Mouse (Mus musculus): Measurements from ENCODE around the gene Ltb4r2.

Gene Ltb4r2

DNA sequence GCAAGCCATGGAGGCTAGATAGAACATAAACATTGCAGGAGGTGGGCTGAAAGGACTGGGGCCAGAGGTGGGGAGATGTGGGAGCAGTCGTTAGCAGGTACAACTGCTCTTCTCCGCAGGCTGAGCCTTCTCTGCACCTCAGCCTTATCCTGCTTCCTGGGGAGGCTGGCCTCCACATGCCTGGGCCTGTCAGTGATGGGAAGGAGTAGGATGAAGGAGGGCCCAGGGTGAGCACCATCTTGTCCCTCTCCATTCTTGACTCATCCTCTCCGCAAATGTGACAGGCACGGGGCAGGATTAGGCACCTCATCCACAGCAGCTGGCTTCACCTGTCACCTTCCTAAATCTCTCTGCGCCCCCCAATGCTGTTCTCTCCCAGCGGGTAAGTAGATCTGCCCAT lies at the start of gene Ltb4r2:
TSS of gene Ltb4r2 (plus strand) at position 266 of the 400 bp plus-strand sequence.
- no peak for DNase-seq

DNA sequence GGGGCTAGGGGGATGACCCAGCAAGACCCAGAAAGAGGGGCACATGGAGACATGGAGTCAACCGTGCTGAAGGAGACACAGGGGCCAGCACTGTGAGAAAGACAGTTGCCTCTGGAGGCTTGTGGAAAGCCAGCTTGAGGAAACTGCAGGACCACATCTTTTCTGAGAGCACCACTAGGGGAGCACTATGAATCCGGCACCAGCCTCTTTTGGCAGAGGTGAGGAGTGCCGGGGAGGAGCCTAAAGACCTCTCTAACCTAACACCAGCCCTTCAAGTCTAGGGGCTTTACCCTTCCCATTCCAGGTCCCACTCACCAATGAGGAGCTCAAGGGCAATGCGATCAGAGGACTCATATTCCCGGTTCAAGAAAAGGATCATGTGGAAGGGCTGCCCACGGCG lies 49.4 kb upstream of the Ltb4r2 start:
- DNase-seq = no peak

DNA sequence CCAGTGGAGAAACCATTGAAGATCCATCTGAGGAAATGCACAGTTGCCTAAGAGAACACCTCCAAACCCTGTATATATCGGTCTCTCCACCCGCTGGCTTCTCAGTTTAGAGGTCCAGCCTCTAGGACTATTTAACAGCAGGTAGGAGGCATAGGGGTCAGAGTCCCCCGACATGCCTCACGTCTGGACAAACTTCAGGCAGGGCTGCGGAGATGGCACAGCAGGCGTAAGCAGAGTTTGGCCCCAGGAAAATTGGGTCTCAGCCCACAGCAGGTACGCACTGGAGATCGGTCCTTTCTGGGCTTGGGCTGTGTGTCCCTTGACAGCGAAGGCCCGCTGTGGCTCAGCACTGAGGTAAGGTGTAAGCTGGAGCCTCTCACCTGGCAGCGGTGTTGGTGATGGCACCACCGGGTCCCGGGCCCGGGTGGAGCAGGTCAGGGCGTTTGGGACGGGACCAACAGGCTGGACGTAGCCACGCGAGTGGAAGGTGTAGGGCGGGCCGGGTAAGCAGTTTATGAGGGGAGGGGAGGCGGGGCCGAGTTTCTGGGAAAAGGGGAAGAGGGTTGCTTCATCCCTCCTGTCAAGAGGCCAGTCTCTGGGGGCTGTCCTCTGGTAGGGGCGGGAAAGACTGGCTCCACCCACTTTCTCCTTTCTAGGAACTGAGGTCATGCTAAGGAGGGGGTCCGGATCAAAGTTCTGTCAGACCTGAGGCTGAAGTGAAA lies 48.1 kb upstream of the Ltb4r2 start:
- DNase-seq = no peak

DNA sequence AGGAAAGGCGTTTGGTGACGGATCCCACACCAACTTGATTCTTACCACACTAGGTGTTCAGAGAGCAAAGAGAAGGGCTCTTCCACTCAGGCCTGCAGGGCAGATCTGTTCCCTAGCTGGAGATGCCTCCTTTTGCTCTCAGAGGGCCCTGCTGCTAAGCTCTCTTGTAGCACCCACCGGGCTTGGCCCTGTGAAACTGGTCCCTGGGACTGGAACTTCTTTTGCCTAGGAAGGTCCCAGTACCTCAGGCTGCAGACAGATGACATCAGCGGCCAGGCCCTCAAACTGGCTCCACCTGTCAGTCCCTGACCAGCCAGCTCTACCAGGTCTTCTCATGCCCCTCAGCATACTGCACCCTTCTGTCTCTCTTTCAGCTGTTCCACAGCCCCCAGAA lies 47.5 kb upstream of the Ltb4r2 start, which contains the start of gene Tgm1:
TSS of gene Tgm1 (minus strand) at position 198 of the 394 bp plus-strand sequence.
- no peak for DNase-seq

DNA sequence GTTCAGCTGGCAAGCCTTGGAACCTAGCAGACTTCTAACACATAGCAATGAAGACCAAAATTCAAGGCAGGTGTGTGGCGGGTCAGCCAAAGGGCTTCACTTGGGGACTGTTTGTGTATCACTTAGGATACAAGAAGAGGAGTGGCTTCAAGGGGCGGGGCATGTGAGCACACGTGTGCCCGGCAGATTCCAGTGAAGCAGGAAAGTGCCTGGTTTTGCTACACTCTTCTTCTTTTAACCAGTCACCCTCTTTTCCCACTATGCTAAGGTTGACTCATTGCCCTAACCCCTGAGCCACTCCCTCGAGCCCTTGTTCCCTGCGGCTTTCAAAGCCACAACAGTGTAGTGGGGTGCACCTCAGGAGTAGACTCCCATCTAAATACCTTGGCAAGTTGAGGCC lies 46.3 kb upstream of the Ltb4r2 start:
- DNase-seq = no peak

DNA sequence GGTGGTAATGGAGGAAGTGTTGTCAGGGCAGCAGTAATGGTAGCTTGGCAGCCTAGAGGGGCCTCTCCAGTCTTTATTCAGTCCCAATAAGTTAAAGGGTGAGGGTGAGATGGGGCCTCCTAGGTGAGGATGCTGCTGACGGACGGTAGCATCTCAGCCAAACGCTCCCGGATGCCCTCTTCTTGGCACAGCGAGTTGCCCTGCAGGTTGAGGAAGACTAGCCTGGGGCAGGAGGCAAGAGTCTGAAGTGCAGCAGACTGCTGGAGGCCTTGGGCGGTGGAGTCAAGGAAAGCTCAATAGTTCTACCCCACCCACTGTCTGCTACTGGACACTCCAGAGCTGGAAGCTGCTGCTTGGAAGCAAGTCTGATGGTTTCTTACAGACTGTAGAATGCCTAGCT lies 45.0 kb upstream of the Ltb4r2 start:
- DNase-seq = no peak

DNA sequence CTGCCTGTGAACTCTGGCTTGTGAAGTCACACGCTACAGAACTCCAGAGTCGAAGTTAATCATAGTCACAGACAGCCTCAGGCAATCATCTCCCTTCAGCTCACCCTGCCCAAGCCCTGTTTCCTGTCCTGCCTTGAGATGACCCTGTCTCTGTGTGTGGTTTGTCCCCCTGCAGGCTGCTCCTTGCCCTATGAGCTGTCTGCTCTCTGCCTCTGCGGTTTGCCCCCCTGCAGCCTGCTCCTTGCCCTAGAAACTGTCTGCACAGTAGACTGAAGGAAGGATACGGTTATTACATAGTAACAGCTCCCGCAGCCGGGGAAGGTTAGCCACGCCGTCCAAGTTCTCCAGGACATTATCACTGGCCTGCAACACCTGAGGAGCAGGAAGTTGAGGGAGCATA lies 44.3 kb upstream of the Ltb4r2 start:
- no peak for DNase-seq

DNA sequence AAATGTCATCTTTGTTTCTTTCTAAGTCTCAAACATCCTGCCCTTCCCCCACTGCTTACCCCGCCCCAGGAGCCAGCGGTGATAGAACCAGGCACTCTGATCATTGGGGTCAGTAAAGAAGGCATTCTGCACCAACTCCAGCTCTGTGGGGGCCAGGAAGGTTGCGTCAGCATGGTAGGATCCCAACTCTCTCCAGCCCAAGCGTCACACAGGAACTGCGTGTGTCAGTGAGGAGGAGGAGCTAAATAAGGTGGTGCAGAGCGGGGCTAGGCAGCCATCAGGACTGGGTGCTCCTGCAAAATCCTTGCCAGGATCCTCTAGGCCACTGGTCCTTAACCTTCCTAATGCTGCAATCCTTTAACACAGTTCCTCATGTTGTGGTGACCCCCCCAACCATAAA lies 41.5 kb upstream of the Ltb4r2 start:
- no peak for DNase-seq

DNA sequence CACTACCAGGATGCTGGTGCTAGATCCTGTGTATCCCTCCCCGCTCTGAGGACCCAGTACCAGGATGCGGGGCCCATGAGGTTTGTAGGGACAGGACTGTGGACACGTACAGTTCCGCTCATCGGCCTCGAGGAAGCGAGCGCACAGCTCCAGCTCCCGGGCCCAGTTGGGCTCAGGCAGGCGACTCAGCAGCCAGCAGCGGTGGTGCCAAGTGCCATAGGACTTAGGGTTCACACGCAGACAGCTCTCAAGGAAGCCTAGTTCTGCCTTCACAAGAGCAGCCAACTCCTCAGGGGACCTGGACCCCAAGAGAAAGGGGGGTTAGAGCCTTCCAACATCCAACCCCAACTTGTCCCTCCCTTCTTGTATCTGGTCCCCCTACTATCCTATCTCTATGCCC lies 40.6 kb upstream of the Ltb4r2 start:
- DNase-seq = no peak

DNA sequence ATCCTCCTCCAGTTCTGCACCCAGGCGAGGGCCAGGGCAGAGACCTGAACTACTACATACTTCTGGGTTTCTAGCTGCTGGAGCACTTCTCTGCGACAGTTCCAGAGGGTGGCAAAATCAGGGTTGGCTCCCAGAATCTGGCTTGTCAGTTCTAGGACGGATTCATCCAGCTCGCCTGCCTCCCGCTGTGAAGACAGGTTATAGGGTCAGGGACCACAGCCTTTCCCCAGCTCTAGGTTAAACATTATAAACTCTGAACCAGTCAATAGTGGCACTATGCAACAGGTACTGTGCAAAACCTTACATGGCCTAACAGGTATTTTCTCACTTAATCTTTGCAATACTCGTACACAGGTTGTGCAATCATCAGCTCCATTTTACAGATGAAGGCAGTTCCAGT lies 40.2 kb upstream of the Ltb4r2 start:
- peak; percentile 14 for DNase-seq

DNA sequence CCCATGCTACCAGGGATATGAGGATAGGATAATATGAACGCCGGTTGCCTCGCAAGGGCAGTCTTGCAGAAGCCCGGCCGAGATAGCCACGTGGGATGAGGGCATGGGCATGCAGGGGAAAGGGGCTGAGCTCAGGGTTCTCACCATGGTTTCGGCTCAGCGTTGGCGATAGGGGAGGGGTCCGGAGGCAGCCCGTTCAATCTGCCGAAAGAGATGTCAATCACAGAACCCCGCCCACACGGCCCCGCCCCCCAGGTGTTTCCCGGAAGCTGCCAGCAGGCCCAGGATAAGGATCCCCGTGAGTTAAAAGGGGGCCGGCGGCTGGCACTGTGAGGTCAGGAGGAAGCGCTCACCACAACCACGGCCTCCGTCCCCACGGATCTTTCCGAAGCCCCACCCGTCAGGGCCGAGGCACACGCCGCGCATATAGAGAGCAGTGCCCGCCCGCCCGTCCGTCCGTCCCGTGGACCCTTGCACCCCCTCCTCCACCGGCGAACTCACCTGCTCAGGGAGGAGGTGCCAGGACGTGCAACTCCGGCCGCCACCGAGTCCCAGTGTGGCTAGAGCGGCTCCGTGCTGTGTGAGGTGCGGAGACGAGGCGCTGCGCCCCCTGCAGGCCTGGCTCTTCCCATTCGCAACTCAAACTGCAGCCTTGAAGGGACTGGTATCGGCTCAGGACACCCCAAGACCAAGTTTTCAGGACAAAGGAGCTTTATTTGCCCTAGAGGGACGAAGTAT lies 39.4 kb upstream of the Ltb4r2 start, which contains the start of gene Rabggta:
TSS of gene Rabggta (minus strand) at position 564 of the 738 bp plus-strand sequence.
- DNase-seq = peak; percentile 92

DNA sequence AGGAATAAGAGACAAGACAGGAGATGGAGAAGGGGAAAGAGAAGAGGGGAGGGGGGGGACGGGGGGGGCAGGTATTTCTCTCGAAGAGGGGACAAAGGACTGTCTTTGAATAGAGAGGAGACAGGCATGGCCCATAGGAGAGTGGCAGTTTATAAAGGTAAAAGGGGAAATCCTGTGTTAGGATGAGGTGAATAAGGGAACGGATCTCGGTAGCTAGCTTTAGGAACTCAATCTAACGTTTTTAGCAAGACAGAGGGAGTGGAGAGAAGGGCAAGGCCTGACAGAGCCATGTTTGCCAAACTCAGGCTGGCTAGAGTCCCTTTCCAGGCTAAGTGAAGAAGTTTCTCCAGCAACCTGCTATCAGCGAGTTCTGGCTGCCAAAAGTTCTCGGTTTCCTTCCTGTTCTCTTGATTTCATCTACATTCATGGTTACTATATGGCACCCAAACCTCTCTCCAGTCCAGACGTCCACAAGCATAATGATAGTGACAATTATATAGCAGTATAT lies 38.7 kb upstream of the Ltb4r2 start:
- DNase-seq = no peak

DNA sequence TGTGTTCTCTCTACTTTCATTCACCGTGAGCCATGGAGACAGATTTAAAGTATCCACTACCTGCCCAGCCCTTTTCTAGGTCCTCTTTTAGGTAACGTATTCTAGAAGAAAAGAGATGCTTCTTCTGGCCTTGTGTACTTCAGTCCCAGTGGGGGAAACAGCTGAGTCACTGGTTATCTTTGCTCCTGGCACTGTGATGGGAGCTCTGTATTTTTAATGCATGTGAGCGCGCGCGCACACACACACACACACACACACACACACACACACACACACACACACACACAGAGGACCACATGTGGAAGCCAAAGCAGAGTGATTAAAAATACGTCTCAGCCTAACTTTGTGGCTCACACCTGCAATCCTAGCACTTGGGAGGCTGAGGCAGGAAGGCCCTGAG lies 37.8 kb upstream of the Ltb4r2 start:
- no peak for DNase-seq

DNA sequence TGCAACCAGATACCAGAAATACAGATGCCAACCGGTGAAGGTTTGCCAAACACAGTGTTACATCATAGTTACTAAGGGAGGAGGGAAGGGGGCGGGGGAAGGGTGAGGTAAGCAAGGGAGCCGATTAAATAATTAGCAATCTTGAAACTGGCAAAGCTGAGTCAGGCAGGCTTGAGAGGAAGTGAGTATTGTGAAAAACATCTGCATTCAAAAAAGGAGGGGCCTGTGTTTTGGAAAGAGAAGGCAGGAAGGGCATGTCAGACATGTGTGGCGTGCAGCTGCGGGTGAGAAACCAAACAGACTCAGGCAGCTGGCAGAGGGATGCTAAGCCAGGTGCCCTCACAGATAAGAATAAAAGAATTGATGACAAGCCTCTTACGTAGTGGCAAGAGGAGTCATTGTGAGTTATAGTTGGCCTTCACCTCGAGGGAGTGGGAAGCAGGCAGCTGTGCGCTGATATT lies 36.8 kb upstream of the Ltb4r2 start:
- DNase-seq = no peak

DNA sequence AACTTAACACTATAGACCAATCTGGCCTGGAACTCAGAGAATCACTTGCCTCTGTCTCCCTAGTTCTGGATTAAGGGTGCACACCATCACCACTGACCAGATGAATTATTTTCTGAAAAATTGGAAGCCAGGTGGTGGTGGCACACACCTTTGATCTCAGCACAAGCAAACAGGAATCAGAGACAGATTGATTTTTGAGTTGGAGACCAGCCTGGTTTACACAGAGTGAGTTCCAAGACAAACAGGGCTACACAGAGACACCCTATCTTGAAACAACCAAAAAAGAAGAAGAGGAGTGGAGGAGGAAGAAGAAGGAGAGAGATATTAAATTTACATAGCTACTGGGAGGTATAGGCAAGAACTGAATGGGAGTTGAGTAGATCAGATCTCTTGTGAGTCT lies 35.0 kb upstream of the Ltb4r2 start:
- DNase-seq = no peak

DNA sequence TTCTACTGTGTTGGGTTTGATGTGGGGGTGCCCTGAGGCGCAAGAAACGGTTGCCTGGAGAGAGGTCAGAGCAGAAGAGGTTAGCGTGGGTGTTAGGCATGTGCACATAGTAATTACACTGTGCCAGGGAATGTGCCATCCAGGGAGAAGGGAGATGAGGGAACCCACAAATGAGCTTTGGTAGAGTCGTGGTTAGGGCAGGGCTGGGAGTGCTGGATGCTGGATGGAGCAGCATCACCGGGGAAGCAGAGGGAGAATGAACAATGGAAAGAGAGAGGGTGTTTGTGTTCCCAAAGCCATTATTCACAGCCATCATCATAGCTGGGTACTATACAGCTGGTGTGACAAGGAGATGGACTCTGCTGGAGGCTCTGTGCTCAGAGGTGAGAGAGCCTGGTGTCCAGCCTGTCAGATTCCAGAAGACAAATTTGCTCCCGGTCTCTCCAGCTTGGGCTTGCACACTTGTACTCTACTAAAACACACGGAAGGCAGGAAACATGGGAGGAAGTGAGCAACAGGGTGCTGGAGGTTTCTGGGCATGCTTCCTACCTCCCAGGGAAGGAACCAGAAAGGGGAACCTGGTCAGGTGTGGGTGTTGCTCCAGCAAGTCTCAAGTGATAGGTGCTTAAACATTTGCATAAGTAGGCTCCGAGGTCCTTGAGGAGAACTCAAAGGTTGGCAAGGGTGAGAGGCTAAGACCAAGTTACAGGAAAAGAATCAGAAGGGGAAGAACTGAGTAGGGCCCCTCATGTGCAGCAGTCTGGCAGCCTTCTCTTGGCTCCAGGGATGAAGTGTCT lies 33.1 kb upstream of the Ltb4r2 start:
- no peak for DNase-seq

DNA sequence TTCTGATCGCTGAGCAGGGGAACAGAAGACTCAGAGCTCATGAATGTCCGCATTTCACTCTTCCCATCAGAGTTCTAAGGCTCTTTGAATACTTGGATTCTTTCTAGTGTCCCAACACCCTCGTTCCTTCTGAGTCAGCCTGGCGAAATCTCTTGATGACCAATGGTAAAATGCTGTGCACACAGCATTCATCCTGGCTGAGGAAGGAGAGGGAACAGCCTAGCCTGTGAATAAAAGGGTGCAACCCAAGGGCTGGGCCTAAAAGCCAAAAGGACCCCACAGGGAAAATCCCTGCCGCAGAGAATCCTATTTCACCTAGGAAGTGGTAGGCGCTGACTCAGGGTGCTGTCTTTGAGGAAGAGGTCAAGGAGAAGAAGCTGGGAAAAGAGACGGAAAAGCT lies 31.1 kb upstream of the Ltb4r2 start:
- no peak for DNase-seq

DNA sequence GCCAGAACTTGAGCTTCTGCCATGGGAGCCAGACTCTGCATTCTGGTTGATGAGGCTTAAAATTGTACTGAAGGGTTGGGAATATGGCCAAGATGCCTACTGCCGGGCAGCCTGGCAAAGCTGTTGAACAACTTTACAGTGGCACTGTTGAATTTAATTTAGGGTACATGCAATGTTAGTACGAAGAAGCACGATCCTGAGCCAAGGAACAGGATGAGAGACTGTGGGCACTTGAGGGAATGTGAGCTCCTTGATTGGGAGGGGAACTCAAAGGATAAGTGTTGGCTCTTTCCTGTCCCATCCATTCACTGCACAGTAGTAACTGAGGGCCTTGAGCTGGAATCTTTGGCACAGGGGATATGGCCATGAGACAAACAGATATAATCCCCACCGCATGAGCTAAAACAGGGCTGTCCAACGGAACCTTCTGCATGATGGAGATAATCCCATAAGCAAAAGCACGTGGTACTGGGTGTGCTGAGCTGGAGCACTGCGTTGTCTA lies 30.6 kb upstream of the Ltb4r2 start:
- DNase-seq = no peak

DNA sequence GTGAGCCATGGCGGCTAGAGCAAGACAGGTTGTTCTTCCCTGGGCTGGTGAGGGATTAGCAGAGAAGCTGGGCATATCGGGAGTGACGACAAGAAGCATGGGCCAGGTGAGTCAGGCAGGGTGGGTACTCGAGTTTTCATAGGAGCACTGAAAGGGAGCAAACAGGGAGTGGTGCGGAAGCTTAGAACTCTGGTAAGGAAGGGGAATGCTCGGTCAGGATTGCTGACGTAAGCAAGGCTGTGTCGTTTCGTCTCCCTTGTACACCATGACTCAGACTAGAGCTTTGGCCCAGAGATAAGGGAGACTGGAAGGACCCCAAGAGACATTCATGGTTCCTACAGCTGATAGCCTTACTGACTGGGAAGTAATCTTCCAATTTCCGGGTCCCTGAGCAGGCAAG lies 27.3 kb upstream of the Ltb4r2 start:
- no peak for DNase-seq

DNA sequence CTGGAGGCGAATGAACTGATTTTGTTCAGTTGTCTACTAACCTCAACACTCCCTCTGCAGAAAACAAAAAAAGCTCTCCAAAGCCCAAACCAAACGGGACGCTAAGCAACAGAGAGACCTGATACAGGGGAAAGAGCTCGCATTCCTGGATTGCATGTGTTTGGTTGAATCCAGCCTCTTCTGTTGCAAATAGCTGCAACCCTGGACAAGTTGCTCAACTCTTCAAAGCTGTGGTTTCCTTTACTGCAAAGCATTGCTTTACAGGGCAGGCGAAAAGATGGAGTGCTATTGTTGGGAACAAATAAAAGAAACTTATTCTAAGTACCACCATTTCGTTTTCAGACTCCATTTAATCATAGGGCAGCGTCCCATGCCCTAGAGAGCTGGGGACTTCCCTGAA lies 26.4 kb upstream of the Ltb4r2 start:
- no peak for DNase-seq

DNA sequence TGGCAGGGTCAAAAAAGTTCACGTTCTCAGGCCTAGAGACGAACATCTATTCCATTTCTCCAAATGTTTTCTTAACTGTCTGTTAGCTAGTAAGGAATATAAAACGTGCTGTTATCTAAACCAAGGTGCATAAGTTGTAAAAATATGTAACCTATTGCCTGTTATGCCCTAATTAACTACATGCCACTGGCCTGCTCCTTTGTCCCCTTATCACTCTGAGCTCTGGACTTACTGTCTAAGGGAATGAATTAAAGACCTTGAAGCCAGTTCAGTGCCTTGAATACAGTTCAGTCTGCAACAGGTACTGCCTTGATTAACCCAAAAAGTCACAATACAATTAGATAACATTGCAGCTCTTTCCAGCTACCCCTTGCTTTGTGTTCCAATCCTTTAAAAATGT lies 25.9 kb upstream of the Ltb4r2 start:
- DNase-seq = no peak

DNA sequence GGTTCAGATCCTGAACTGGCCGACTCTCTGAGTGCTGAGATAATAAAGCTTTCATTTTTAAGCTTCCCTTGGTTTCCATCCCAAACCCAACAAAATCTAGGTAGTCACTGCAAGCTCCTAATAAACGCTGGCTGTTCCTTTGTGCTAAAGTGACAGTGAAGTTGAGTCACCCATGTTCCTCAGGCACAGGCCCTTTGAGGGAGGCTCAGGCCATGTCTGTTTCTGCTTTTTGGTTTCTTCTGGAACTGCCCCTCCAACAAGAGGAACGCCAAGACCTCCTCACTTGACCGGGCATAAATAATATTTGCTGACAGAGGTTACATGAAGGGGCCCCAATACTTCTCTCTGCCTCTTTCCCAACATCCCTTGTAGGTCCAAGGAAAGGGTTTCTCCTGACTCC lies 25.5 kb upstream of the Ltb4r2 start:
- DNase-seq = no peak

DNA sequence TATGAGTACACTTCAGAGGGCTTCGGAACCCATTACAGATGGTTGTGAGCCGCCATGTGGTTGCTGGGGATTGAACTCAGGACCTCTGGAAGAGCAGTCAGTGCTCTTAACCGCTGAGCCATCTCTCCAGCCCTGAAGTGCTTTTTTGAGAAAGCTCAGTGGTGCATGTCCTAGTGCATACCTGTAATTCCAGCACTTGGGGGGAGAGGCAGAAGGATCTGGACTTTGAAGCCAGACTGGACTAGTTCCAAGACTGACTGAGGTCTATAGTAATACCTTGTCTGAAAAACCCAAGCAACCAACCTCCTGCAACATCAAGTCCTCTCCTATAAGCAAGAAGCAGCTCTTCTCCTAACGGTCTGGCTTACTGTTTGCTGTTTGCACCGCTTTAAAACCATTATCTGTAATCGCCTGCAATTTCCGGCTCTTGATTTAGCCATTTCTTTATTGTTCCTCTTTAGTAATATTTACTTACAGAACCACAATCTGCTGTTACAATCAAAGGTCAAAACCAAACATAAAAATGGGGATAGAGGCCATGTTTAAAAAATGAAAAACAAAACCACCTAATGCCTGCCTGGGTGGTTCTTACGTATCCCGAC lies 24.0 kb upstream of the Ltb4r2 start:
- DNase-seq = no peak

Data from cerebellum, adult 8-10 months (tissue).